Mouse (Mus musculus) cerebellum, postnatal 4 days (tissue): ENCODE data around the gene Ctf1.

Source experiments
- DNase-seq, 2 experiments: peaks; one replicate each; pipeline ENCODE4 v3.0.0; 2022; ENCODE audit warnings: low spot score in 2 of 2, mixed read lengths in 1 of 2

Gene Ctf1

GRCm38 (mm10) chr7:127712461-127713385 lies at the start of gene Ctf1:
Gene Ctf1 (plus strand): TSS chr7:127712736.
- DNase-seq: peak; percentile 48 to 74

- no peak for DNase-seq
Observed at GRCm38 (mm10) chr7:127662926-127663325, 49.6 kb upstream of the Ctf1 start.

GRCm38 (mm10) chr7:127666066-127666654 lies 46.4 kb upstream of the Ctf1 start:
- no peak for DNase-seq

- DNase-seq: no peak
Observed at GRCm38 (mm10) chr7:127666679-127667078, 45.9 kb upstream of the Ctf1 start.

GRCm38 (mm10) chr7:127667171-127667570 lies 45.4 kb upstream of the Ctf1 start:
- DNase-seq: no peak

GRCm38 (mm10) chr7:127671880-127672774 lies 40.4 kb upstream of the Ctf1 start:
- DNase-seq: no peak

- no peak for DNase-seq
Observed at GRCm38 (mm10) chr7:127672776-127673175, 39.8 kb upstream of the Ctf1 start.

- DNase-seq: peak; percentile 68 to 83
Observed at GRCm38 (mm10) chr7:127674977-127675376, 37.6 kb upstream of the Ctf1 start.

- peak in 1 of 2 experiments; percentile 13 for DNase-seq
Observed at GRCm38 (mm10) chr7:127675391-127675811, 37.1 kb upstream of the Ctf1 start.

GRCm38 (mm10) chr7:127677077-127677476 lies 35.5 kb upstream of the Ctf1 start:
- peak in 1 of 2 experiments; percentile 60 for DNase-seq

GRCm38 (mm10) chr7:127677609-127678008 lies 34.9 kb upstream of the Ctf1 start:
- no peak for DNase-seq

- no peak for DNase-seq
Observed at GRCm38 (mm10) chr7:127678811-127679210, 33.7 kb upstream of the Ctf1 start.

- no peak for DNase-seq
Observed at GRCm38 (mm10) chr7:127680541-127680940, 32.0 kb upstream of the Ctf1 start.

GRCm38 (mm10) chr7:127681888-127682553 lies 30.5 kb upstream of the Ctf1 start:
- DNase-seq: no peak

- no peak for DNase-seq
Observed at GRCm38 (mm10) chr7:127685304-127686018, 27.1 kb upstream of the Ctf1 start.

- DNase-seq: no peak
Observed at GRCm38 (mm10) chr7:127686740-127687449, 25.6 kb upstream of the Ctf1 start.

- no peak for DNase-seq
Observed at GRCm38 (mm10) chr7:127688935-127689334, 23.6 kb upstream of the Ctf1 start.

GRCm38 (mm10) chr7:127689626-127690280 lies 22.8 kb upstream of the Ctf1 start:
- no peak for DNase-seq

GRCm38 (mm10) chr7:127691221-127691989 lies 21.1 kb upstream of the Ctf1 start:
- DNase-seq: peak in 1 of 2 experiments; percentile 50
